Mouse (Mus musculus) liver, embryonic 11.5 days (tissue): Measurements from ENCODE around the gene Myo6. TPM values are rescaled to one million over a fixed set of nuclear protein-coding genes. Genes with fewer than 3 reads are reported as not detected.

Experiments
- ATAC-seq: fragments of 200-750 bp; cut with Nextera tagmentation; replicated peaks from 2 replicates; pipeline ENCODE4 v1.8.0; 2017; ENCODE audit warnings: moderate number of reproducible peaks, mild to moderate bottlenecking, moderate TSS enrichment, moderate library complexity; ENCODE audit not compliant: low FRiP score
- DNase-seq: peaks from one replicate; pipeline ENCODE4 v3.0.0-alpha.2; 2017; ENCODE audit warnings: low spot score
- H3K27ac ChIP-seq: fragments of 300-500 bp; sonication (generic); 2 replicates; pipeline ENCODE4 v1.5.1; 2014; ENCODE audit warnings: mild to moderate bottlenecking, low read depth, low read length, control low read depth
- H3K27me3 ChIP-seq: fragments of 300-500 bp; sonication (generic); replicated peaks from 2 replicates; pipeline ENCODE4 v1.6.1; 2014; ENCODE audit warnings: low read length, mixed read lengths; ENCODE audit not compliant: control insufficient read depth, insufficient read depth
- H3K36me3 ChIP-seq: fragments of 300-500 bp; sonication (generic); 2 replicates; pipeline ENCODE4 v1.6.1; 2014; ENCODE audit warnings: mild to moderate bottlenecking, low read length, moderate library complexity, mixed read lengths; ENCODE audit not compliant: control insufficient read depth, insufficient read depth
- H3K4me1 ChIP-seq: fragments of 300-500 bp; sonication (generic); replicated peaks from 2 replicates; pipeline ENCODE4 v1.6.1; 2014; ENCODE audit warnings: low read length, mixed read lengths; ENCODE audit not compliant: control insufficient read depth, insufficient read depth
- H3K4me2 ChIP-seq: fragments of 300-500 bp; sonication (generic); 2 replicates; pipeline ENCODE4 v1.6.1; 2014; ENCODE audit warnings: mild to moderate bottlenecking, control low read depth, moderate library complexity
- H3K4me3 ChIP-seq: fragments of 300-500 bp; sonication (generic); 2 replicates; pipeline ENCODE4 v1.5.1; 2014; ENCODE audit warnings: low read depth, low read length, control low read depth
- H3K9ac ChIP-seq: fragments of 300-500 bp; sonication (generic); 2 replicates; pipeline ENCODE4 v1.6.1; 2014; ENCODE audit warnings: low read depth, low read length, control low read depth
- H3K9me3 ChIP-seq: fragments of 300-500 bp; sonication (generic); 2 replicates; pipeline ENCODE4 v1.6.1; 2016; ENCODE audit warnings: low read length, inconsistent platforms, mixed read lengths; ENCODE audit not compliant: control insufficient read depth
- WGBS: fragments of 180-500 bp; shearing (Covaris S2); extraction: QIAGEN DNeasy Blood & Tissue Kit; methylation state at CpG from one replicate; pipeline ENCODE4 v1.1.7; 2014; 5-methylcytosine and 5-hydroxymethylcytosine counted together
- polyA plus RNA-seq: library from polyadenylated mRNA; unstranded; fragments of >200 nt; fragmentation: Nextera tagmentation; extraction: Ambion mirVana; gene quantifications from 2 replicates; pipeline ENCODE4 v1.2.1, GENCODE M21; 2014

Gene Myo6
- polyA plus RNA-seq, 1 experiment from 2014 or later: 8.2 TPM

GRCm38 (mm10) chr9:80282426-80282825 is 117.6 kb downstream of the Myo6 start:
- DNase-seq (no peak), ATAC-seq (no peak)
- no peak overlapping the region for H3K4me3 ChIP-seq
- 87% methylated on average over 3 of the region's 3 CpGs for WGBS
- no peaks in the 10 kb centered on the region for H3K27me3 ChIP-seq
- H3K9me3 ChIP-seq: no peaks in the 10 kb centered on the region
- no peaks in the 10 kb centered on the region for H3K4me1 ChIP-seq
- H3K27ac ChIP-seq: no peak overlapping the region
- H3K4me2 ChIP-seq: no peak overlapping the region
- no peaks in the 10 kb centered on the region for H3K36me3 ChIP-seq
- no peak overlapping the region for H3K9ac ChIP-seq

GRCm38 (mm10) chr9:80284539-80285174 is 119.8 kb downstream of the Myo6 start:
- WGBS: 71% methylated on average over 2 of the region's 2 CpGs
- Histone ChIP-seq H3K9ac (no peak overlapping the region), H3K27me3 (no peaks in the 10 kb centered on the region), H3K9me3 (no peaks in the 10 kb centered on the region), H3K4me3 (no peak overlapping the region), H3K4me2 (no peak overlapping the region), H3K27ac (no peak overlapping the region), H3K4me1 (no peaks in the 10 kb centered on the region), H3K36me3 (no peaks in the 10 kb centered on the region)
- ATAC-seq: no peak
- no peak for DNase-seq

GRCm38 (mm10) chr9:80286845-80287244 is 122.0 kb downstream of the Myo6 start:
- Histone ChIP-seq H3K4me3 (no peak overlapping the region), H3K4me2 (no peak overlapping the region), H3K27me3 (no peaks in the 10 kb centered on the region), H3K9ac (no peak overlapping the region), H3K9me3 (no peaks in the 10 kb centered on the region), H3K27ac (no peak overlapping the region), H3K36me3 (no peaks in the 10 kb centered on the region), H3K4me1 (no peaks in the 10 kb centered on the region)
- ATAC-seq: no peak
- DNase-seq: no peak
- 91% methylated on average over 7 of the region's 7 CpGs for WGBS

GRCm38 (mm10) chr9:80293056-80293584 is 128.3 kb downstream of the Myo6 start:
- no peak overlapping the region for H3K4me3 ChIP-seq
- no peak for ATAC-seq
- no peaks in the 10 kb centered on the region for H3K27me3 ChIP-seq
- no peak overlapping the region for H3K9ac ChIP-seq
- DNase-seq: no peak
- H3K4me2 ChIP-seq: no peak overlapping the region
- no peak overlapping the region for H3K27ac ChIP-seq
- no peaks in the 10 kb centered on the region for H3K9me3 ChIP-seq
- 46% methylated on average over 2 of the region's 2 CpGs for WGBS
- no peaks in the 10 kb centered on the region for H3K36me3 ChIP-seq
- H3K4me1 ChIP-seq: no peaks in the 10 kb centered on the region

- H3K27me3 ChIP-seq: no peaks in the 10 kb centered on the region
- ATAC-seq: no peak
- 56% methylated on average over 4 of the region's 4 CpGs for WGBS
Measured at GRCm38 (mm10) chr9:80296086-80296485, 131.3 kb downstream of the Myo6 start.

GRCm38 (mm10) chr9:80299031-80299430 is 134.2 kb downstream of the Myo6 start:
- Histone ChIP-seq H3K4me3 (no peak overlapping the region), H3K4me2 (no peak overlapping the region), H3K9ac (no peak overlapping the region), H3K4me1 (no peaks in the 10 kb centered on the region), H3K27me3 (no peaks in the 10 kb centered on the region), H3K9me3 (no peaks in the 10 kb centered on the region), H3K27ac (no peak overlapping the region), H3K36me3 (no peaks in the 10 kb centered on the region)
- WGBS: 87% methylated on average over 9 of the region's 9 CpGs
- ATAC-seq (no peak), DNase-seq (no peak)

More at GRCm38 (mm10) chr9:80296086-80296485, 131.3 kb downstream of the Myo6 start:
- Histone ChIP-seq H3K4me1 (no peaks in the 10 kb centered on the region), H3K4me3 (no peak overlapping the region), H3K27ac (no peak overlapping the region), H3K9me3 (no peaks in the 10 kb centered on the region), H3K9ac (no peak overlapping the region), H3K36me3 (no peaks in the 10 kb centered on the region), H3K4me2 (no peak overlapping the region)
- no peak for DNase-seq

GRCm38 (mm10) chr9:80303518-80303917 is 138.7 kb downstream of the Myo6 start:
- H3K36me3 ChIP-seq: no peaks in the 10 kb centered on the region
- no peaks in the 10 kb centered on the region for H3K4me1 ChIP-seq
- DNase-seq: no peak

GRCm38 (mm10) chr9:80306390-80306789 is 141.6 kb downstream of the Myo6 start:
- DNase-seq (no peak), ATAC-seq (no peak)
- Histone ChIP-seq H3K27me3 (no peaks in the 10 kb centered on the region), H3K4me3 (no peak overlapping the region), H3K36me3 (no peaks in the 10 kb centered on the region), H3K4me2 (no peak overlapping the region), H3K9me3 (no peaks in the 10 kb centered on the region), H3K9ac (no peak overlapping the region), H3K4me1 (no peaks in the 10 kb centered on the region), H3K27ac (no peak overlapping the region)
- 89% methylated on average over 4 of the region's 4 CpGs for WGBS

More at GRCm38 (mm10) chr9:80303518-80303917, 138.7 kb downstream of the Myo6 start:
- no peaks in the 10 kb centered on the region for H3K9me3 ChIP-seq
- no peak overlapping the region for H3K27ac ChIP-seq
- ATAC-seq: no peak
- no peak overlapping the region for H3K4me2 ChIP-seq
- H3K27me3 ChIP-seq: no peaks in the 10 kb centered on the region
- WGBS: 65% methylated on average over 4 of the region's 4 CpGs
- no peak overlapping the region for H3K4me3 ChIP-seq
- H3K9ac ChIP-seq: no peak overlapping the region

GRCm38 (mm10) chr9:80306853-80307252 is 142.0 kb downstream of the Myo6 start:
- H3K36me3 ChIP-seq: no peaks in the 10 kb centered on the region
- H3K27me3 ChIP-seq: no peaks in the 10 kb centered on the region
- no peak overlapping the region for H3K9ac ChIP-seq
- no peak overlapping the region for H3K4me3 ChIP-seq
- WGBS: 80% methylated on average over 11 of the region's 11 CpGs
- no peak overlapping the region for H3K27ac ChIP-seq
- ATAC-seq: no peak
- no peaks in the 10 kb centered on the region for H3K9me3 ChIP-seq
- H3K4me2 ChIP-seq: no peak overlapping the region
- no peak for DNase-seq
- no peaks in the 10 kb centered on the region for H3K4me1 ChIP-seq
